Mouse (Mus musculus): ENCODE measurements around the gene Ednra. TPM values are rescaled to one million over a fixed set of nuclear protein-coding genes. Genes with fewer than 3 reads are reported as not detected.

The Ednra gene
- polyA plus RNA-seq, 1 experiment = 2.1 TPM

- H3K4me3 ChIP-seq (replicated peaks; ENCODE audit: control insufficient read depth, low read depth, low read length) = no peak overlapping the region
- no peaks in the 10 kb centered on the region for H3K4me1 ChIP-seq (ENCODE audit: control insufficient read depth, insufficient read depth, low read length)
- WGBS = 57% methylated on average over 4 of the region's 4 CpGs
- TF ChIP-seq CTCF (IDR thresholded peaks at IDR 0.05; ENCODE audit: control insufficient read depth, insufficient read depth, low read length) (no peak), POLR2A (IDR thresholded peaks at IDR 0.05; ENCODE audit: borderline replicate concordance, control insufficient read depth, low read depth, low read length) (no peak)
- H3K27ac ChIP-seq (ENCODE audit: control insufficient read depth, insufficient read depth, low read depth, low read length, poor library complexity) = no peak overlapping the region
These were observed 64.7 kb downstream of the Ednra start for GRCm38 (mm10) chr8:77659534-77660080.

DNA sequence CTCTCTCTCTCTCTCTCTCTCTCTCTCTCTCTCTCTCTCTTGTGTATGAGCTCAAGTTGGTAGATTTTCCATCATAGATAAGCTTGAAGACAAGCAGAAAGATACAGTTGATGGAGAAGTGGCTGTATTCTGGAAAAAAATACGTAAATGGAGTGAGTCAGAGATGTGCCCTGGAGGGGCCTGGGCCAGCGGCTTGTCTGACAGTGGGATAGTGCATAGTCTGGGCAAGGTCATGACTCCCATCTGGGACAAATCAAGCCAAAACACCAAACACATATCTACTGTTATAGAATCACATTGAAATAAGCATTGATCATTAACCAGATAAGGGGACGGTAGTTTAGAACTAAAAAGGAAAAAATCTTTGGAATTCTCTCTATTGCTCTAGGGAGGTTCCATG is 65.9 kb downstream of the Ednra start:
- Histone ChIP-seq H3K4me3 (replicated peaks; ENCODE audit: control insufficient read depth, low read depth, low read length) (no peak overlapping the region), H3K27ac (ENCODE audit: control insufficient read depth, insufficient read depth, low read depth, low read length, poor library complexity) (no peak overlapping the region), H3K4me1 (ENCODE audit: control insufficient read depth, insufficient read depth, low read length) (no peaks in the 10 kb centered on the region)
- 78% methylated on average over 3 of the region's 3 CpGs for WGBS
- no peak for TF ChIP-seq POLR2A (IDR thresholded peaks at IDR 0.05; ENCODE audit: borderline replicate concordance, control insufficient read depth, low read depth, low read length)
- TF ChIP-seq CTCF (IDR thresholded peaks at IDR 0.05; ENCODE audit: control insufficient read depth, insufficient read depth, low read length) = no peak

- Histone ChIP-seq H3K4me3 (replicated peaks; ENCODE audit: control insufficient read depth, low read depth, low read length) (no peak overlapping the region), H3K27ac (ENCODE audit: control insufficient read depth, insufficient read depth, low read depth, low read length, poor library complexity) (no peak overlapping the region), H3K4me1 (ENCODE audit: control insufficient read depth, insufficient read depth, low read length) (no peaks in the 10 kb centered on the region)
- TF ChIP-seq CTCF (IDR thresholded peaks at IDR 0.05; ENCODE audit: control insufficient read depth, insufficient read depth, low read length) (no peak), POLR2A (IDR thresholded peaks at IDR 0.05; ENCODE audit: borderline replicate concordance, control insufficient read depth, low read depth, low read length) (no peak)
- 70% methylated on average over 1 of the region's 1 CpGs for WGBS
These were observed 73.5 kb downstream of the Ednra start for GRCm38 (mm10) chr8:77650646-77651190.

DNA sequence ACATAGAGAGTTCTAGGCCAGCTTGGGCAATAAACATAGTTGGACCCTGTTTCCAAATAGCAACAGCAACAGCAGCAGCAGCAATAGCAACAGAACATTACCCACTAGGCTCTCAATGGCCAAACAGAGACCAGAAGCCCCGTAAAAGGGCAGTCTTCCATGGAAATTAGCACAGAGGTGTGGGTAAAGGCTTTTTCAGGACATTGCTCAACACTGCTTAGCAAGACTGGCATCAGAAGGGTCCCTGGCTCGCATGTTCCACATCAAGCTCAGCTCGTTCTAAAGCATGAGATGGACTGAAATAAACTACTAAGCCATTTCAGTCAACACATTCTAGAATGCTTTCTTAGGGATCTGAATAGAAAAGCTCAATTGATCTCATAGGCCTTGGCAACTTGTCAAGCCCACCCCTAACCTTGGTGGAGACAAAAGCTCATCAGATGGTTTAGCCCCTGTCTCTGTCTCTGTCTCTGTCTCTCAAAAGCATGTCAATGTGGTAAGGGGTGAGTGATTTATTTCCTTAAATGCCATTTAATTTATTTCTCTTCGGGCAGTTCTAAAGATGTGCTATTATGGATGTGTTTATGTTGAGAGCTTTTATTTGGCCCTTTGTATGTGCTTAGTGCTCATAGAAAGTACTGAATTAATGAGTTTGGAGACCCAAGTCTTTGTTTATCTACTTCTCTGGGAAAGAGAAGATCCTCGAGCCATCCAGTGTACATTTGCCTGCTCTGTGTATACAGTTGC is 84.0 kb downstream of the Ednra start:
- no peak overlapping the region for H3K27ac ChIP-seq (ENCODE audit: control insufficient read depth, insufficient read depth, low read depth, low read length, poor library complexity)
- H3K4me1 ChIP-seq (ENCODE audit: control insufficient read depth, insufficient read depth, low read length) = no peaks in the 10 kb centered on the region
- 62% methylated on average over 5 of the region's 5 CpGs for WGBS

DNA sequence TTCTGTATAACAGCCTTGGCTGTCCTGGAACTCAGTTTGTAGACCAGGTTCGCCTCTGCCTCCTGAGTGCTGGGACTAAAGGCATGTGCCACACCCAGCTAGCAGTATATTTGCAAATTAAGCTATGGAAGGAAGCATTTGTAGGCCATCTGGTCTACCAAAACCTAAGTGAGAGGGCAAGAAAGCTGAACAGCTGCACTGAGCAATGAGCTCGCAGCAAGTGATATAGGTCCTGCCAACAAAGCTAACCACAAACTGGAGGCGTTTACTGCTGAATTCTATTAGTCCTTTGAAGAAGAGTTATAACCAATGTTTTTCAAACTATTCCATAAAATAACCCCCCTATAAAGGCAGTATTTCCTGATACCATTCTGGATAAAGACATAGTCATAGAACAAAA is 86.7 kb downstream of the Ednra start:
- no peak overlapping the region for H3K27ac ChIP-seq (ENCODE audit: control insufficient read depth, insufficient read depth, low read depth, low read length, poor library complexity)
- H3K4me3 ChIP-seq (replicated peaks; ENCODE audit: control insufficient read depth, low read depth, low read length) = no peak overlapping the region
- no peaks in the 10 kb centered on the region for H3K4me1 ChIP-seq (ENCODE audit: control insufficient read depth, insufficient read depth, low read length)
- TF ChIP-seq CTCF (IDR thresholded peaks at IDR 0.05; ENCODE audit: control insufficient read depth, insufficient read depth, low read length) (no peak), POLR2A (IDR thresholded peaks at IDR 0.05; ENCODE audit: borderline replicate concordance, control insufficient read depth, low read depth, low read length) (no peak)
- WGBS = 57% methylated on average over 3 of the region's 3 CpGs

More for the DNA sequence above, 84.0 kb downstream of the Ednra start:
- TF ChIP-seq CTCF (IDR thresholded peaks at IDR 0.05; ENCODE audit: control insufficient read depth, insufficient read depth, low read length) (no peak), POLR2A (IDR thresholded peaks at IDR 0.05; ENCODE audit: borderline replicate concordance, control insufficient read depth, low read depth, low read length) (no peak)
- H3K4me3 ChIP-seq (replicated peaks; ENCODE audit: control insufficient read depth, low read depth, low read length) = no peak overlapping the region

DNA sequence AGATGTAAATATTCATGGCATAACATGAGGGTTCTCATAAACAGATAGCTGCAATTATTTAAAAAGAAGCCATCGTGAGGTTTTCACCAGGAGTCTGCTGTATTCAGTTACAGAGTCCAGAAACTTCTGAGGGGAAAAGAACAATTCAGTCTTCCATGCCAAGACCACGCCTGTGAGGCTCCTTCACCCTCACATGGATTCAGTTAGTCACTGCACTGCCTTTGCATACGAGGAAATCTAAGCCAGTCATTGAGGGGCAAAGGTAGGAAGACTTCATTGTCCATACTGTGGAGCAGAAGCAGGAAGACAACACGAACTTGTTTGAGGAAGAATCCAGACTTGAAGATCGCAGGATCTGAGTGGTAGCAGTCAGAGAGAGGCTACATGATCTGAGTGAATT is 90.2 kb downstream of the Ednra start:
- TF ChIP-seq CTCF (IDR thresholded peaks at IDR 0.05; ENCODE audit: control insufficient read depth, insufficient read depth, low read length) (no peak), POLR2A (IDR thresholded peaks at IDR 0.05; ENCODE audit: borderline replicate concordance, control insufficient read depth, low read depth, low read length) (no peak)
- H3K27ac ChIP-seq (ENCODE audit: control insufficient read depth, insufficient read depth, low read depth, low read length, poor library complexity) = no peak overlapping the region
- WGBS = 55% methylated on average over 5 of the region's 5 CpGs
- H3K4me1 ChIP-seq (ENCODE audit: control insufficient read depth, insufficient read depth, low read length) = no peaks in the 10 kb centered on the region
- no peak overlapping the region for H3K4me3 ChIP-seq (replicated peaks; ENCODE audit: control insufficient read depth, low read depth, low read length)

GRCm38 (mm10) chr8:77633211-77633610 is 91.1 kb downstream of the Ednra start:
- Histone ChIP-seq H3K27ac (ENCODE audit: control insufficient read depth, insufficient read depth, low read depth, low read length, poor library complexity) (no peak overlapping the region), H3K4me1 (ENCODE audit: control insufficient read depth, insufficient read depth, low read length) (no peaks in the 10 kb centered on the region), H3K4me3 (replicated peaks; ENCODE audit: control insufficient read depth, low read depth, low read length) (no peak overlapping the region)
- no peak for TF ChIP-seq CTCF (IDR thresholded peaks at IDR 0.05; ENCODE audit: control insufficient read depth, insufficient read depth, low read length)
- no peak for TF ChIP-seq POLR2A (IDR thresholded peaks at IDR 0.05; ENCODE audit: borderline replicate concordance, control insufficient read depth, low read depth, low read length)
- 53% methylated on average over 2 of the region's 2 CpGs for WGBS

GRCm38 (mm10) chr8:77630691-77631090 is 93.6 kb downstream of the Ednra start:
- TF ChIP-seq CTCF (IDR thresholded peaks at IDR 0.05; ENCODE audit: control insufficient read depth, insufficient read depth, low read length) (no peak), POLR2A (IDR thresholded peaks at IDR 0.05; ENCODE audit: borderline replicate concordance, control insufficient read depth, low read depth, low read length) (no peak)
- 70% methylated on average over 3 of the region's 3 CpGs for WGBS
- no peak overlapping the region for H3K4me3 ChIP-seq (replicated peaks; ENCODE audit: control insufficient read depth, low read depth, low read length)

More at GRCm38 (mm10) chr8:77630691-77631090, 93.6 kb downstream of the Ednra start:
- Histone ChIP-seq H3K4me1 (ENCODE audit: control insufficient read depth, insufficient read depth, low read length) (no peaks in the 10 kb centered on the region), H3K27ac (ENCODE audit: control insufficient read depth, insufficient read depth, low read depth, low read length, poor library complexity) (no peak overlapping the region)
